In the genomic region with DNA sequence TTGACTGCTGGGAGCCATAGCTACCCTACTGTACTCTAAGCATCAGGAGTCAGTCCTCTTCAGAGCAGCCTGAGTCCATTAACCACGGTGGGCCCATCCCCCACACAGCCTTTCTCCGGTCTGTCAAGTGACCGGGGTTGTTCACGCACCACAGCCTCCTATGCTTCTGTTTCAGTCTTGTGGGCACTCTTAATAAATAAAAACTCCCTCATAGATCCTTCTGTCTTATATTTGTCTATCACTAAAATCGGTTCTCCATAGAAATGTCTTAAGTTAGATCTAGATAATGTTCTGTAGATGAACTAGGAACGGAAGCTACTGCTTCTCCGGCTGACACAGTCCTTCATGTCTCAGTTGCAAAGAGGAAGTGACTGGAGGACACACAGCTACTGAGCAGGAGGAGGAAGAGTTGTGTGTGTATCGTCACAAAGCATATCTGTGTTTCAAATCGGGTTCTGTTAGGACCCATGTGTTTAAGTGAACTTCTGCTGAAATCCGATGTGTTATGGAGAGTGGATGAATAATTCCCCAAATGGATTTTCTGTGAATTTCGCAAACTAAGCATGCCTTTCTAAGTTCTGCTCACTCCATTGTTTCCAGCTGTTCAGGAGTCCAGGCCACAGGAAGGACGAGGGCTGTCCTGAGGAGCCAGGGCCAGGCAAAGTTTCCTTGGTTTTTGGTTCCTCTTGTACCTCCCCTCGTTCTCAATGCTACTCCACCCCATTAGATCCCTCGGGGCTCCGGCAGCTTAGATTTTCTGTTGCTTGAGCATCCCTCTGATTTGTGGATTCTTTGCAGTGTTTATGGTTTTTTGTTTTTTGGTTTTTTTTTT, we compare ENCODE assay signal across 8 mouse cellular contexts.
DNase-seq lines count a peak whose midpoint lies in the region; ATAC-seq lines count a peak whose summit lies in the region.

No protein-coding gene starts in this region.

- no peaks in the 10 kb centered on the region for H3K9me3 ChIP-seq in heart, embryonic 13.5 days
- H3K9me3 ChIP-seq in limb, embryonic 10.5 days (replicated peaks): no peaks in the 10 kb centered on the region

- no peak overlapping the region for H3K4me3 ChIP-seq in heart, embryonic 13.5 days
- H3K4me3 ChIP-seq in limb, embryonic 10.5 days: no peak overlapping the region

- H3K9ac ChIP-seq in heart, embryonic 13.5 days: no peak overlapping the region

- peak overlapping the region; percentile 36 for H3K27ac ChIP-seq in heart, embryonic 13.5 days (replicated peaks)
- H3K27ac ChIP-seq in limb, embryonic 10.5 days: peak overlapping the region; percentile 53; the same call in 1 of the 2 replicates

- H3K4me1 ChIP-seq in heart, embryonic 13.5 days: peaks cover 51% of the 10 kb centered on the region
- peaks cover 67% of the 10 kb centered on the region for H3K4me1 ChIP-seq in limb, embryonic 10.5 days

- peaks cover 43% of the 10 kb centered on the region for H3K27me3 ChIP-seq in heart, embryonic 13.5 days (replicated peaks)
- no peaks in the 10 kb centered on the region for H3K27me3 ChIP-seq in limb, embryonic 10.5 days (ENCODE audit: low read depth, poor library complexity, severe bottlenecking)
- no peaks in the 10 kb centered on the region for H3K27me3 ChIP-seq in splenic B cell, adult 2 months (ENCODE audit: control insufficient read depth, insufficient read depth, low read length, poor library complexity, severe bottlenecking)

- peak; percentile 57 for DNase-seq in cerebellum, postnatal 10 days
- DNase-seq in cerebellum, adult 11-12 months: no peak
- DNase-seq in limb, embryonic 10.5 days (ENCODE audit: low spot score): no peak
- DNase-seq in splenic B cell, adult 2 months (ENCODE audit: low read depth, low spot score): peak; percentile 75
- DNase-seq in cerebellum, adult 9-11 months: no peak
- no peak for DNase-seq in adipocyte (ENCODE audit: low spot score)

- no peak overlapping the region for H3K4me2 ChIP-seq in heart, embryonic 13.5 days

- 58% methylated on average over 15 of the region's 15 CpGs for WGBS in heart, embryonic 13.5 days
- WGBS in limb, embryonic 10.5 days: 70% methylated on average over 15 of the region's 15 CpGs

- ATAC-seq in activated CD4-positive, CD25-positive, alpha-beta regulatory T cell, adult 4 months: peak; percentile 40
- ATAC-seq in heart, embryonic 13.5 days (ENCODE audit: extremely low read depth, insufficient number of reproducible peaks, low FRiP score, low TSS enrichment): no peak

- H3K36me3 ChIP-seq in heart, embryonic 13.5 days: 0 out of 2 replicates have a peak, but pooled peaks cover 6% of the 10 kb centered on the region
- H3K36me3 ChIP-seq in limb, embryonic 10.5 days: no peaks in the 10 kb centered on the region
- no peaks in the 10 kb centered on the region; the same call in 1 of the 2 replicates for H3K36me3 ChIP-seq in splenic B cell, adult 2 months (ENCODE audit: control insufficient read depth, insufficient read depth, low read length, poor library complexity, severe bottlenecking)

Comparison
In these comparisons a context has a peak if more than half of its experiments do, and no peak if none do; other contexts are left out.
1. DNase-seq: peak in cerebellum, postnatal 10 days (2 of 2) and splenic B cell, adult 2 months (single experiment); none in cerebellum, adult 11-12 months (single experiment), limb, embryonic 10.5 days (single experiment), cerebellum, adult 9-11 months (single experiment) and adipocyte (single experiment).